Mouse (Mus musculus): Measurements from ENCODE around the gene Il6st. TPM values are rescaled to one million over a fixed set of nuclear protein-coding genes. Genes with fewer than 3 reads are reported as not detected.

Gene Il6st
- polyA plus RNA-seq, 1 experiment from 2014 or later: 40.4 TPM

- Histone ChIP-seq H3K4me2 (replicated peaks) (no peak overlapping the region), H3K4me1 (peaks cover 5% of the 10 kb centered on the region; the same call in 1 of the 2 replicates), H3K9ac (no peak overlapping the region), H3K27ac (no peak overlapping the region), H3K9me3 (replicated peaks) (no peaks in the 10 kb centered on the region; the same call in 1 of the 2 replicates), H3K36me3 (no peaks in the 10 kb centered on the region), H3K27me3 (no peaks in the 10 kb centered on the region), H3K4me3 (no peak overlapping the region)
- WGBS: 92% methylated on average over 13 of the region's 15 CpGs
- ATAC-seq (ENCODE audit: low FRiP score): no peak
Observed at GRCm38 (mm10) chr13:112427521-112427920, 36.3 kb upstream of the Il6st start.

- no peak overlapping the region for H3K4me3 ChIP-seq
- H3K4me2 ChIP-seq (replicated peaks): no peak overlapping the region
- no peaks in the 10 kb centered on the region for H3K27me3 ChIP-seq
- H3K9me3 ChIP-seq (replicated peaks): no peaks in the 10 kb centered on the region
- no peak overlapping the region for H3K9ac ChIP-seq
- H3K27ac ChIP-seq: no peak overlapping the region
- ATAC-seq (ENCODE audit: low FRiP score): no peak
- 74% methylated on average over 5 of the region's 5 CpGs for WGBS
- no peaks in the 10 kb centered on the region for H3K36me3 ChIP-seq
- no peaks in the 10 kb centered on the region for H3K4me1 ChIP-seq
Observed at GRCm38 (mm10) chr13:112433271-112433670, 30.6 kb upstream of the Il6st start.

GRCm38 (mm10) chr13:112435241-112436075 is 28.4 kb upstream of the Il6st start:
- H3K4me1 ChIP-seq: peaks cover 11% of the 10 kb centered on the region
- H3K9me3 ChIP-seq (replicated peaks): no peaks in the 10 kb centered on the region
- no peak overlapping the region for H3K4me3 ChIP-seq
- H3K27me3 ChIP-seq: no peaks in the 10 kb centered on the region
- H3K9ac ChIP-seq: no peak overlapping the region
- H3K27ac ChIP-seq: no peak overlapping the region
- no peak overlapping the region for H3K4me2 ChIP-seq (replicated peaks)
- no peak for ATAC-seq (ENCODE audit: low FRiP score)
- H3K36me3 ChIP-seq: no peaks in the 10 kb centered on the region
- WGBS: 72% methylated on average over 8 of the region's 8 CpGs

GRCm38 (mm10) chr13:112436288-112436687 is 27.6 kb upstream of the Il6st start:
- no peak overlapping the region for H3K27ac ChIP-seq
- ATAC-seq (ENCODE audit: low FRiP score): no peak
- no peak overlapping the region for H3K9ac ChIP-seq
- peaks cover 11% of the 10 kb centered on the region for H3K4me1 ChIP-seq
- no peaks in the 10 kb centered on the region for H3K36me3 ChIP-seq
- no peaks in the 10 kb centered on the region for H3K9me3 ChIP-seq (replicated peaks)
- no peak overlapping the region for H3K4me3 ChIP-seq
- WGBS: 87% methylated on average over 7 of the region's 7 CpGs
- H3K4me2 ChIP-seq (replicated peaks): no peak overlapping the region
- H3K27me3 ChIP-seq: no peaks in the 10 kb centered on the region

- 93% methylated on average over 21 of the region's 21 CpGs for WGBS
- Histone ChIP-seq H3K27ac (no peak overlapping the region), H3K9me3 (replicated peaks) (no peaks in the 10 kb centered on the region), H3K4me1 (peaks cover 11% of the 10 kb centered on the region), H3K4me3 (no peak overlapping the region), H3K4me2 (replicated peaks) (no peak overlapping the region), H3K36me3 (no peaks in the 10 kb centered on the region), H3K9ac (no peak overlapping the region), H3K27me3 (no peaks in the 10 kb centered on the region)
- ATAC-seq (ENCODE audit: low FRiP score): no peak
Observed at GRCm38 (mm10) chr13:112438001-112438868, 25.6 kb upstream of the Il6st start.

- no peak overlapping the region for H3K9ac ChIP-seq
- ATAC-seq (ENCODE audit: low FRiP score): no peak
Observed at GRCm38 (mm10) chr13:112439105-112439818, 24.6 kb upstream of the Il6st start.

GRCm38 (mm10) chr13:112439917-112440361 is 23.9 kb upstream of the Il6st start:
- peak; percentile 48; the same call in 1 of the 2 replicates for ATAC-seq (ENCODE audit: low FRiP score)
- Histone ChIP-seq H3K27me3 (no peaks in the 10 kb centered on the region), H3K9me3 (replicated peaks) (no peaks in the 10 kb centered on the region), H3K9ac (0 out of 2 replicates have a peak overlapping the region, but pooled peaks have one; percentile 19), H3K4me1 (peaks cover 11% of the 10 kb centered on the region), H3K27ac (no peak overlapping the region), H3K4me2 (replicated peaks) (peak overlapping the region; percentile 41), H3K4me3 (peak overlapping the region; percentile 4; the same call in 1 of the 2 replicates), H3K36me3 (no peaks in the 10 kb centered on the region)
- WGBS: 9% methylated on average over 9 of the region's 9 CpGs

More at GRCm38 (mm10) chr13:112439105-112439818, 24.6 kb upstream of the Il6st start:
- 37% methylated on average over 15 of the region's 15 CpGs for WGBS
- no peaks in the 10 kb centered on the region for H3K9me3 ChIP-seq (replicated peaks)
- H3K4me2 ChIP-seq (replicated peaks): peak overlapping the region; percentile 41
- H3K36me3 ChIP-seq: no peaks in the 10 kb centered on the region
- H3K27me3 ChIP-seq: no peaks in the 10 kb centered on the region
- peak overlapping the region; percentile 4; the same call in 1 of the 2 replicates for H3K4me3 ChIP-seq
- peaks cover 11% of the 10 kb centered on the region for H3K4me1 ChIP-seq
- no peak overlapping the region for H3K27ac ChIP-seq

- H3K27ac ChIP-seq: no peak overlapping the region
- ATAC-seq (ENCODE audit: low FRiP score): no peak
- H3K9ac ChIP-seq: no peak overlapping the region
- H3K9me3 ChIP-seq (replicated peaks): no peaks in the 10 kb centered on the region
- no peak overlapping the region for H3K4me2 ChIP-seq (replicated peaks)
- peaks cover 11% of the 10 kb centered on the region for H3K4me1 ChIP-seq
- no peak overlapping the region for H3K4me3 ChIP-seq
- WGBS: 43% methylated on average over 8 of the region's 8 CpGs
- no peaks in the 10 kb centered on the region for H3K27me3 ChIP-seq
- no peaks in the 10 kb centered on the region for H3K36me3 ChIP-seq
Observed at GRCm38 (mm10) chr13:112440668-112441067, 23.2 kb upstream of the Il6st start.

- H3K9ac ChIP-seq: no peak overlapping the region
- no peak overlapping the region for H3K27ac ChIP-seq
- H3K9me3 ChIP-seq (replicated peaks): no peaks in the 10 kb centered on the region
- H3K4me1 ChIP-seq: peaks cover 11% of the 10 kb centered on the region
- WGBS: 87% methylated on average over 7 of the region's 7 CpGs
- no peaks in the 10 kb centered on the region for H3K27me3 ChIP-seq
- no peak overlapping the region for H3K4me3 ChIP-seq
- H3K36me3 ChIP-seq: no peaks in the 10 kb centered on the region
- ATAC-seq (ENCODE audit: low FRiP score): no peak
- no peak overlapping the region for H3K4me2 ChIP-seq (replicated peaks)
Observed at GRCm38 (mm10) chr13:112442867-112443529, 20.9 kb upstream of the Il6st start.

- 79% methylated on average over 8 of the region's 8 CpGs for WGBS
- no peak overlapping the region for H3K9ac ChIP-seq
- no peaks in the 10 kb centered on the region for H3K36me3 ChIP-seq
- no peaks in the 10 kb centered on the region for H3K4me1 ChIP-seq
- no peak overlapping the region for H3K27ac ChIP-seq
- ATAC-seq (ENCODE audit: low FRiP score): no peak
- H3K9me3 ChIP-seq (replicated peaks): no peaks in the 10 kb centered on the region
- H3K4me2 ChIP-seq (replicated peaks): no peak overlapping the region
- no peaks in the 10 kb centered on the region for H3K27me3 ChIP-seq
- no peak overlapping the region for H3K4me3 ChIP-seq
Observed at GRCm38 (mm10) chr13:112447108-112447665, 16.7 kb upstream of the Il6st start.

- 77% methylated on average over 3 of the region's 3 CpGs for WGBS
- Histone ChIP-seq H3K4me3 (no peak overlapping the region), H3K27me3 (no peaks in the 10 kb centered on the region), H3K4me2 (replicated peaks) (no peak overlapping the region), H3K36me3 (no peaks in the 10 kb centered on the region), H3K9me3 (replicated peaks) (no peaks in the 10 kb centered on the region), H3K4me1 (no peaks in the 10 kb centered on the region), H3K27ac (no peak overlapping the region), H3K9ac (no peak overlapping the region)
- ATAC-seq (ENCODE audit: low FRiP score): no peak
Observed at GRCm38 (mm10) chr13:112450210-112450609, 13.7 kb upstream of the Il6st start.

Data from hindbrain, embryonic 12.5 days (tissue).